Mouse (Mus musculus): ENCODE results near the gene Tnip1. TPM values are rescaled to one million over a fixed set of nuclear protein-coding genes. Genes with fewer than 3 reads are reported as not detected.

The Tnip1 gene
- polyA plus RNA-seq, 1 experiment from 2014 or later, result 23.6 TPM

DNA sequence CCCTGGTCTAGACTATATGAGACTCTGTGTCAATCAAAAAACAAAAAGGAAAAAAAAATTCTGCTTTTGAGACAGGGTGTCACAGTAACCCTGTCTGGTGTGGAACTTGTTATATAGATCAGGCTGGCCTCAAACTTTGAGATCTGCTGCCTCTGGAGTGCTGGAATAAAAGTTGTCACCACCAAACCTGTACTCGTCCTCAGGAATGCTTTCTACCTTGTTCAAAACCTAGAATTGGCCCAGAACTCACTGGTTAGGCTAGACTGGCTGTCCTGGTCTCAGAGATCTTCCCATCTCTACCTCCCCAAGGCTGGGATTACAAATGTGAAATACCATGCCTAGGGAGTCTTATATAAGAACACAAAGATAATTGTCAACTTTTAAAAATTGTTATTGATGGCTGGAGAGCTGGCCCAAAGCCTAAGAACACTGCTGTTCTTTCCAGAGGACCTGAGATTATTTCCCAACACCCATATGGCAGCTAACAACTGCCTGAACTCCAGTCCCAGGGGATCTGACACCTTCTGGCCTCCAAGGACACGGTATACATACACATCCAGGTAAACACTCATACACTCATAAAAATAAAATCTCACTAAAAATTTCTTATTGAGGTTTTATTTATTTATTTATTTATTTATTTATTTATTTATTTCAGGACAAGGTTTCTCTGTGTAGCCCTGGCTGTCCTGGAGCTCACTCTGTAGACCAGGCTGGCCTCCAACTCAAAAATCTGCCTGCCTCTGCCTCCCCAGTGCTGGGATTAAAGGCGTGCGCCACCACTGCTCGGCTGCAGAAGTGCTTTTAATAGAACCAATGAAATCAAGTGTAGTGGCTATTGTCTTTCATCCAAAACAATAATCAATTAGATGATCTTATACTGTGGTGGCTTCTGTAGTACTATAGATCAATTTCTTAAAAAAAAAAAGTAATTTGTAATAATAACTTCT, 101.0 kb downstream of the Tnip1 start:
- Histone ChIP-seq H3K9me3 (replicated peaks) (no peaks in the 10 kb centered on the region), H3K9ac (no peak overlapping the region), H3K27me3 (replicated peaks) (no peaks in the 10 kb centered on the region), H3K36me3 (no peaks in the 10 kb centered on the region), H3K27ac (ENCODE audit: poor library complexity, severe bottlenecking) (peak overlapping the region; percentile 57; the same call in 1 of the 2 replicates), H3K4me1 (replicated peaks) (peaks cover 6% of the 10 kb centered on the region), H3K4me2 (no peak overlapping the region), H3K4me3 (no peak overlapping the region)
- no peak for ATAC-seq (ENCODE audit: insufficient number of reproducible peaks, low FRiP score)
- WGBS, result 90% methylated on average over 5 of the region's 5 CpGs

Other genes starting within 250 kb of the Tnip1 start
- gene Cdc42se2, start 175.2 kb downstream of the Tnip1 start, polyA plus RNA-seq (2016; fragmentation: Nextera tagmentation; extraction: Ambion mirVana), result 68.7 and 68.9 TPM in 2 replicates
- gene Lyrm7, start 102.0 kb downstream of the Tnip1 start, polyA plus RNA-seq (2016; fragmentation: Nextera tagmentation; extraction: Ambion mirVana), result 14.5 and 20.1 TPM in 2 replicates
- 743 and 765 TPM in 2 replicates for gene Hint1, start 96.5 kb downstream of the Tnip1 start, polyA plus RNA-seq (2016; fragmentation: Nextera tagmentation; extraction: Ambion mirVana)
- 1,404 and 1,433 TPM in 2 replicates for gene Gpx3, start 60.5 kb downstream of the Tnip1 start, polyA plus RNA-seq (2016; fragmentation: Nextera tagmentation; extraction: Ambion mirVana)
- gene Anxa6, start 70.5 kb upstream of the Tnip1 start, polyA plus RNA-seq (2016; fragmentation: Nextera tagmentation; extraction: Ambion mirVana), result 335 and 339 TPM in 2 replicates
- gene Ccdc69, start 115.2 kb upstream of the Tnip1 start, polyA plus RNA-seq (2016; fragmentation: Nextera tagmentation; extraction: Ambion mirVana), result 17.5 and 19.0 TPM in 2 replicates
- gene Gm2a, start 135.2 kb upstream of the Tnip1 start, polyA plus RNA-seq (2016; fragmentation: Nextera tagmentation; extraction: Ambion mirVana), result 49.4 and 49.9 TPM in 2 replicates
- not detected in 2 replicates for gene Slc36a3, start 188.8 kb upstream of the Tnip1 start, polyA plus RNA-seq (2016; fragmentation: Nextera tagmentation; extraction: Ambion mirVana)
- 2.8 and 3.4 TPM in 2 replicates for gene Slc36a2, start 222.2 kb upstream of the Tnip1 start, polyA plus RNA-seq (2016; fragmentation: Nextera tagmentation; extraction: Ambion mirVana)
- gene Slc36a1, start 241.4 kb upstream of the Tnip1 start, polyA plus RNA-seq (2016; fragmentation: Nextera tagmentation; extraction: Ambion mirVana), result 0.63 and 1.3 TPM in 2 replicates

Measured in heart, embryonic 12.5 days (tissue).